Mouse (Mus musculus): ENCODE measurements at regions not wholly inside any gene's neighbourhood (a gene's known extent, or its start where the extent isn't known, plus 50 kb on each side); places are given as distances from the start of the nearest gene placed in this dataset.

DNA sequence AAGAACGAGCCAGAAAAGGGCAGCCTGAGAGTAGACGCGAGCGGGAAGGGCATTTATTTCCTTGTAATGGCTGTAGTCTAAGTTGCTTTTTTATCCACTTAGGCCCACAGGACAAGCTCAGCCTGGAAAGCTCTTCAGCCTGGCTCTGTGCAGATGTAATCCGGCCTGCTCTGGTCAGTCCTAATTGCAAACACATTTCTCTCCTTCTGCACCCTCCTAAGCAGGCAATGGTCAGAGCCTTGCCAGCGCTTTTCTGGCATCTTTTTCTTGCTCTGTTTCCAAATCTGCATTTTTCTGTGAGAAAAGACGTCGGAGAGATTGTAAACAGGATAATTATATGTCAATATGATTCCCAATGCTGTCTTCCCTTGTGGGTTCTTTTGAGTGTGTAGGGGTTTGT lies 224.3 kb upstream of the Tank start:
- TF ChIP-seq CTCF (IDR thresholded peaks at IDR 0.05; ENCODE audit: low read depth, low read length) (no peak), TAL1 (conservative IDR thresholded peaks at IDR 0.05; ENCODE audit: low read depth, low read length) (no peak), GATA1 (IDR thresholded peaks at IDR 0.05; ENCODE audit: borderline replicate concordance, low read length) (no peak), GATA2 (IDR thresholded peaks at IDR 0.05; ENCODE audit: borderline replicate concordance, low read depth, low read length) (no peak)
